Mouse (Mus musculus): ENCODE data around the gene Synj2.

Gene Synj2

DNA sequence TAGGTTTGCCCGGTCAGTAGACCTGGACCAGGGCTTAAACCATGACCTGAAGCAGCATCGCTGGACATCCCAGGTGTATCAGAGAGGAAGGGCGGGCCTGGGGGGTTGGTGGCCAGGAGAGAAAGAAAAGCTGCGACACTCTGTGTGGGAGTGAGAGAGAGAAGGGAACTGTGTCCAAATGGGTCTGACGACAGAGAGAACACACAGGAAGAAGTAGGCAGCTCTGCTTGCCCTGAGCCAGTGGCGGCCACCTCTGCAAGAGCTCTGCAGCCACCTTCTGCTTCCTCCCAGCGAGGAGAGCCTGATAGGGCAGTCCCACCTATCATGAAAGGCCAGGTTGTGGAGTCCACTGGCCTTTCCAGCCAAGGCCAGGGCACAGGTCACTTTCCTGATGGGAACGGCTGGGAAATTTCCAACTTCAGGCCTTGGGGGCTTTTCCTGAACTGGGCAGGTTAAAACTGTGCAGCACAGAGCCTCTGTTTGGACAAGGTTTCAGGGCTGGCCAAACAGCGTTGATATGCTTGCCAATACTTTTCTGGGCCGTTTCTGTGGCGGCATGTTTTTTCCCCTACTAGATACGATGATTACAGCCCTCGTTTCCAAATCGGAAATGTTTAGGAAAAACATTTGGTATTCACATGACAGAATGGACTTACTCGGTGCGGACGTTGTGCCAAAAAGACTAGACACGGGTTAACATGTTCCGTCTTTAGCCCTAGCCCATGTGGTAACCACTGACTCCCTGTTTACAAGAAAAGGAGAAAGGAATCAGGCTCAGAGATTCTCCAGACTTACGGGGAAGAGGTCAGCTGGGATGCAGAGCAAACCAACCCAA is 35.4 kb downstream of the Synj2 start:
- peak; percentile 35 for DNase-seq (ENCODE audit: low spot score)

DNA sequence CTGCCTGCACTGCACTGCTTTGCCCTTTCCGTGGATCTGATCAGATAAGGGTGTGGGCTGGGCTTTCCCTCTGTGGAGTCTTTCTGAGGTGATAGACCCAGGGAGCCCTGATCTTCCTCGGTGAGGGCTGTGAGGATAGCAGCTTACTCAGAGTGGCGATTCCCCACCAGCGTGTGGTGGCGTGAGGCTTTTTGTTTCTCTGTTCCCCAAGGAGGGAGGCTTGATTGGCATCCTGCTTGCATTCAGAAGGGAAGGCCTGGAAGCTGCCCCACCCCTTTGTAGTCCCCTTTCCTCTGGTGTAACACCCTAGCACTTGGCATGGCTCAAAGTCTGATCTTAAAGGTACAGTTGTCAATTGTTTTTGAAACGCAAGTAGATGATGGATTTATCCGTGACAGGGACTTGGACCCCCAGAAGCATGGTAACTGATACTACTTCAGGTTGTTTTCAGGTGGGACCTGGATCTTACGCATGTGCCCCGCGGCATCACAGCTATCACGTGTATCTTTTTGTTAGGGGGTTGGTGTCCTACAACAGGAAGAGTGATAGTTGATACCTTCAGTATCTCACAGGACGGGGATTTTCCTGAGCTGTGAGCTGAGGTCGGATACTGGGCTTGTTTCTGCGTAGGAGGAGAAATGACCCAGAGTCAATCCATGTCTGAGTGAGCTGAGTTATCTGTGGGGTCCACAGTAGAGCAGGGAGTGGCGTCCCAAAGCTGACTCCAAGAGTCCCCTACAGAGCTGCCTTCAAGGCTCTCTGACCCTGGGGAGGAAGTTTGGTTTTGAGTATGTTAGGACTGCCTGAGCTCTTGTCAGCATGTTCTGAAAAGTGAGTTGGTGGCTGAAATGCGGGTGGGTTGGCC is 36.2 kb downstream of the Synj2 start:
- DNase-seq (ENCODE audit: low spot score) = peak; percentile 60

DNA sequence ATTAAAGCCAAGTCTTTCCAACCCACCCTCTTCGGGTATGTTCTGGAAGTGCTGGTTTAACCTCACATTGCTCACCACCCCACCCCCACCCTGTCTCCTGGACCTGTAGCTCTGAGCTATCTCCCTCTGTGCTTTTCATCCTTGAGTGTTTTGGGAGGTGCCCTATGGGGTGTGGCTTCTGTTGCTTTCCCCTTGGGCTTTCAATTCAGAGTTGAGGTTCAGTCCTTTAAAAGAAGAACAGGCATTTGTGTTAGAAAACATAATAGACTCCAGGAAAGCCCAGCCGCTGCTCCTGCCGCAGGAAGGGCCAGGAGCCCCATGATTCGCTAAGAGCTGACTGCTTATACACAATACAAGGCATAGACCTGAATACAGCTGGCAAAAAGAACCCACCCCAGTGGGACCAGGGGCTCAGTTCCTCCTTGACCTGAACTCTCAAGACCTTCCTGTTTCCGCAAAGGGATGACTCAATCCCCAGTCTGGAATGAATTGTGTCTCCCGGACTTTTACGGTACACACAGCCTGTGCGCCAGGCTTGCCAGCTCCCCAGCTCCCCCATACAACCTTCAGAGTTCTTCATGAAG is 36.9 kb downstream of the Synj2 start:
- DNase-seq (ENCODE audit: low spot score) = no peak

DNA sequence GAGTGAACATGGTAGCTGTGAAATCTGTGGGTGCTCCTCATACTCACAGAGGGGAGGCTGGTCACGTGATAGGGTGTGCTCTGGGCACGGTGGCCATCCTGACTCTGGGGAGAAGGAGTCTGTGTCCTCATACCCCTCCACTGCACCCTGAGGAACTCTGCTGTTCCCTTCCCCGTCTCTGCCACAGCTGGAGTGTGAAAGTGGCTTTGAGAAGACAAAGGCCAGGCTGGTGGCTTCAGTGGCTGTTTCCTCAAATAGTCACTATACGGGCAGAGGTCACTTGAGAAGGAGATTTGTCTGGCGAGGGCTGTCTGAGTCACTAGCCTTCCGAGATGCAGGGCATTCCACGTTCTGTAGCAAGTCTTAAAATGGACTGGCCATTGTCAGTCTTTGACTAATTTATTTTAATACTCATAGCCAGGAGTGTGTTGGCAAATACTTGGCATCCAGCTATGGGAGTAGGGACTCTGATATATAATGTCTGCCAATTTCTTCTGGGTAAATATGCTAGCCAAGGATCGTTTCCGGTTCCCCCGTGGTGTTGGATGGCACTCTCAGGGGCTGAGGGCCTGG is 37.5 kb downstream of the Synj2 start:
- DNase-seq (ENCODE audit: low spot score) = no peak

DNA sequence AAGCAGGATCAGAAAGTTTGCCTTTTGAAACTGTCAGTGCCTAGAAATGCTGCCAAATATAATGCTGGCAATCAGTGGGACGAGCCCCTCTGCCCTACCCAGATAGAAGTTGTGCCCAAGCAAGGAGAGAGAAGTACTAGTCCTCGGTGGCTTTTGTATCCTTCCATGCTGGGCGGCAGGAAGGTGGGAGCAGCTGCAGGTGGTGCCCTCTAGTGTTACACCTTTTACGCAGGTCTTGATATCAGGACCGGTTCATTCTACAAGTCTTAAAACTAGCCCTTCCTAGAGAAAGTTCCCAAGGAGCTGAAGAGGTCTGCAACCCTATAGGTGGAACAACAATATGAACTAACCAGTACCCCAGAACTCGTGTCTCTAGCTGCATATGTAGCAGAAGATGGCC is 39.8 kb downstream of the Synj2 start:
- DNase-seq (ENCODE audit: low spot score) = no peak

DNA sequence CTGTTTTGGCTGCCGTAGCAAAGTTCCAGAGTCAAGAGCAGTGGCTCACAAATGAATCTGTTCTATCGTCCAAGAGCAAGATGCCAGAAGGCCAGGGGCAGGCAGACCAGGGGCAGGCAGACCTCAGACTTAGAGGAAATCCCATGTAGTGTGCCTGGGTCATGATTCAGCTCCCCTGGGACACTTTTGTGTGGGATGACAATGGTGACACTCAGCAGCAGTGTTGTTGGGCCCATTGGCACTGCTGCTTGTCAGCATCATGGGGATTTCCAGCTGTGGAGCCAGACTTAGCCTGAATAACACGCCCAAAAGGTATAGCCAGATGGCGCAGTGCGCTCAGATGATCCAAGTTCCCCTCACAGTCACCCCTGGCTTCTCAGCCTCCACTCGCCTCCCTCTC is 42.1 kb downstream of the Synj2 start:
- DNase-seq (ENCODE audit: low spot score) = no peak

DNA sequence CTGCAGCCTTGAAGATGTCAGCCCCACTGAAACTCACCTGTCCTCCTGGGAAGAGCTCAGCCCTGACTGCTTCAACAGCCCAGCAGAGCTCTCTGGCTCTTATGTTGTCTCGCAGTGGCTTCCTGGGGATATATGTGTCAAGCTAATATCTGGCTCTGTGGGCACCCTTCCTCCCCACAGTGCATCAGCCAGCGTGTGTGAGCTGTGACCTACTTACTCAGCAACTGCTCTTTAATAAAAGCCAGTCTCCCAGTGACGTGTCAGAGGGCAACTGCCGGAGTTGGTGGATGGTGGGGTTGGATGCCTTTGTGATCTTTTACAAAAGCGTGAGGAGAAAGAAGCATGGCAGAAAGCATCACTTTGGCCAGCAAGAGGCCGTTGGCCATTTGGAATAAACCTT is 42.8 kb downstream of the Synj2 start:
- no peak for DNase-seq (ENCODE audit: low spot score)

DNA sequence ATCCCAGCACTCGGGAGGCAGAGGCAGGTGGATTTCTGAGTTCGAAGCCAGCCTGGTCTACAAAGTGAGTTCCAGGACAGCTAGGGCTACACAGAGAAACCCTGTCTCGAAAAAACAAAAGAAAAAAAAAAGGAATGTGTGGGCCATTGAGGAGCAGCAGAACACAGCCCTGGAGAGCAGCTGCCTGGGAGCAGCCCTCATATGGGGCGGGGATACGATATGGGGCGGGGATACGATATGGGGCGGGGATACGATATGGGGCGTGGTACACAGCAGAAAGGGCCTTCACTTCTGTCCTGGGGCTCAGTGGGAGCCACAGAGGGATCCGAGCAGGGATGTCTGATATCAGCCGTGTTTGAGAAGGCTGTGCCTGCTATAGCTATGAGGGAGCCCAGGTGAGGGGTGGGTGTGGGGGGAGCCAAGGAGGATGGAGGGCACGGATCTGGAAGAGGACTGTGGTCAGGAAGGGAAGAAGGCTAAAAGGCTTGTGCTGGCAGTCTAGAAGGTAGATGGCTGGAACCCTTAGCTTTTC is 43.7 kb downstream of the Synj2 start:
- no peak for DNase-seq (ENCODE audit: low spot score)

DNA sequence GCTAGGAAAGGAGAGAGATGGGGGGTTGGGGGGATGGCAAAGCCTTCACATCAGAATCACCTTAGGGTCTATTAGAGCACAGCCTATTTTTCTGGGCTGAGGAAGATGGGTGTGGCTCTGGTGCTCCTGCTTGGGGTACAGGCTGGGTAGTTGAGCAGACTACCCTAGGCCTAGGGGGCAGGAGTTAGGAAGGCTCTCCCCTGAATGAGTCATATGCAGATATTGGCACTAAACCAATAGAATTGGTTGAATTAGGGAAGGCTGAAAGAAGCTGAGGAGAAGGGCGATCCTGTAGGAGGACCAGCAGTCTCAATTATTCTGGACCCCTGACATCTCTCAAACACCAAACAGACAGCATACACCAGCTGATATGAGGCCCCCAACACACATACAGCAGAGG is 44.2 kb downstream of the Synj2 start:
- DNase-seq (ENCODE audit: low spot score) = peak; percentile 48

DNA sequence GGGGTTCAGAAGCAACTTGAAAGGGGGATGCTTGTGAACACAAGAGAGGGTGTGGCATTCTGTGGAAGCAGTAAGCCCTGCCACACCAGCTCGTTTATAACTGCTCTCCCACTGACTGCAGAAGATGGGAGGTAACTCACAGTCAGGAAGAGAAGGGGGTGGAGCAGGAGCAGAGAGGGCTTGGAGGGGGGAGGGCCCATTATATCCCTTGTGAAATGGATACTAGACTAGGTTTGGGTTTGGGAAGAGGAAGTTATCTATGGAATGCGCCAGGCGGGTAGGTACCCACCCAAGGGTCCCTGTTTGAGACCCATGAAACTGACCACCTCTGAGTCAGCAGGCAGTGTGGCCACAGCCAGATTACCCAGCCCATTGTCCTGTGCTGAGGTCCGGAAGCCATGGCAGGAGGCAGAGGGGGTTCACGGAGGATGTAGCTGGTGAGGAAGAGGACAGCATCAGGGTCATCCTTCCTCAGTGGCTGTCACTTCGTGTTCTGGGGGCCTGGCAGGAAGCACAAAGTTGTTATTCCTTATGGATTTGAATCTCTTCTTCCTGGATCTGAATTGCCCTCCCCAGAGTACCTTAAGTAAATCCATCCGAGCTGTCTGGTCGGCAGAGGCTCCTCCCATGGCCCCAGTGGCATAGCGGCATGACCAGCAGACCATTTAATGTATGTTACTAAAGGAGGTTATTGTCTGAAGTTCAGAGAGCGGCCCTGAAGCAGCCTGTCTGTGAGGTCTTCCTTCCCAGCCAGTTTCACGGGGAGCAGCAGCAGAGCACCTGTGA is 46.4 kb downstream of the Synj2 start:
- no peak for DNase-seq (ENCODE audit: low spot score)

DNA sequence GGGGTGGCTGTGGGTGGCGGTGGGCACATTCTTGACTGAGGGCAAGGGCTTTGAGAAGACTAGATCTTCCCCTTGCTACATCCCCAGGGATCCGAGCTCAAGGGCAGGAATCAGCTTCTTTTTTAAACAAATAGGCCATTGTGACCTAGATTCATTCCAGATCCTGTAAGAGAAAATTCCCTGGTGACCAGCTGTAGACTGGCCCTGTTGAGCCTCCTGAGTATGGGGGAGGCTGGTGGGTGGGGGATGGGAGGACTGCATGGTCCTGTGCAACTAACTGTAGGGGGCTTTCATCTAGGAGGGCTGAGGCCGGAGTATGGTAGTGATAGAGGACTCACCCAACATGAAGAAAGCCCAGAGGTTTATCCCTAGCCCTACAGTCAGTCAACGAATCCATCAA is 47.0 kb downstream of the Synj2 start:
- peak; percentile 54 for DNase-seq (ENCODE audit: low spot score)

DNA sequence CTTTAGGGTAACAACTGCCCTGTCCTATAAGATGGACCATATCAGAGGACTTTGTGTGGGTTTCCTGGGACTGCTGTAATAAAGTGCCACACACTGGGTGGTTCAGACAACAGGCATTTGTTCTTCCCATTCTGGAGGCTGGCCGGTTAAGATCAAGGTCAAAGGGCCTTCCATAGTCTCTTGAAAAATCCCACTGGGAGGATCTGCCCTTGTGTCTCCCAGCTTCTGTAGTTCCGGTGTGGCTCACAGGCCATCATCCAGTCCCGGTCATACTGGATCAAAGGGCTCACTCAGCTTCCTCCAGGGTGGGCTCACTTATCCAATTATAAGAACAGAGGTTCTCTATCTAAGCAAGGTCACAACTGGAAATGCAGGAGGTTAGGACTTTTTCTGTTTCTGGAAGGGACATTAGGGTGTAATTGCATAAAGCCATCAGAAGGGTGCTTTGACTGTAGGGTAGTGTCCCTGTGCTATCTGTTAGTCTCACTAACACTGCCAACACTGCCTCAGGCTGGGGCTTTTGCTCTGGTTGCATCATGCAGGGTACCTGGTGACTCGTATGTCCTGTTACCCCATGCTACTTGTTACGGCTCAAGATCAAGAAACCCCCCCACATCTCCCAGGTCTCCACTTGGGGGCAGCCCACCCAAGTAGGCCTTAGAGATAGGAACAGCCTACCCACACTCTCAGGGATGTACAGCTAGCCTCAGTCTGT is 51.9 kb downstream of the Synj2 start:
- DNase-seq (ENCODE audit: low spot score) = peak; percentile 54

DNA sequence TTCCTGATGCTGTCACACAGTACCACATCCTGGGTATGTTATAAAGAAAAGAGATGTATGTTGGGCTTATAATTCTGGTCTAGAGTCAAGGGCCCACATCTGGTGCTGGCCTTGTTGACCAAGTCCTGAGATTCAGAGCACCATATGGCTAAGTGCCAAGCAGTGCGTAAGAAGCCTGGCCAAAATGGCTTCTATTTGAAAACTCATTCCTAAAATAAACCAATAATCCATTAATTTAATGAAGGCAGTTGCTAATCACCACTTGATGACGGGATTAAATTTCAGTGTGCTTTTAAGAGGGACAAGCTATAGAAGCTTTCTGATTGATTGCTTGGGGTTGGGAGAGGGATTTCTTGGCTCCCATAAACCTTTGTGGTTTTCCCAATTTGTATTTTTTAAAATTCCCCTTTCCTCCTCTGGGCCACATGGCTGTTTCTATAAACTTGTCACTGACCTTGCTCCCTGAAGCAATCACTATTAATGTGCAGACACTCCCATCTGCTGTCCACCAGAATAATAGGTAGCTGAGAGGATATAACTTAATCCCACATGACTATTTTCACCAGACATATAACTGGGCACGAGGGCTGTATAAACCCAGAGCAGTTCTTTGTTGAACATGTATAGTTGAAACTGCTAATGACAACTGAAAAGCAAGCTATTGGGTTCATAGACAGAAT is 52.6 kb downstream of the Synj2 start:
- peak; percentile 66 for DNase-seq (ENCODE audit: low spot score)

DNA sequence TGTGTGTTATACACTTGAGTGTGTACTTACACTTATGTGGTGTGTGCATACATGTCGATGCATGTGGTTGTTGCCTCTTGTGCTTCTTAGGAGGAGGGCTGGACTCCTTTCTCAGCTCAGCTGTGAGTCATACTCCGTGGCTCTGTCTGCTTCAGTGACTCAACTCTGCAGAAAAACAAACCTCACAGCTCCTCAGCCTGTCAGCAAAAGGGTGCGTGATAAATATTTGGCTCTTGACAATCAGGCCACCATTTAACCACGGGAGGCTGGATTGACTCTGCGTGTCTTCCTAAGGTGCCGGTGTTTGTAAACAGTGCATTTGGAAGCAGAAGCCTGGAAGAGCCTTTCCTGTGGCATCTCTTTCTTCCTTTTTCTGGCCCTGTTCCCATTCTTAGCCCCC is 53.5 kb downstream of the Synj2 start:
- DNase-seq (ENCODE audit: low spot score) = peak; percentile 70

DNA sequence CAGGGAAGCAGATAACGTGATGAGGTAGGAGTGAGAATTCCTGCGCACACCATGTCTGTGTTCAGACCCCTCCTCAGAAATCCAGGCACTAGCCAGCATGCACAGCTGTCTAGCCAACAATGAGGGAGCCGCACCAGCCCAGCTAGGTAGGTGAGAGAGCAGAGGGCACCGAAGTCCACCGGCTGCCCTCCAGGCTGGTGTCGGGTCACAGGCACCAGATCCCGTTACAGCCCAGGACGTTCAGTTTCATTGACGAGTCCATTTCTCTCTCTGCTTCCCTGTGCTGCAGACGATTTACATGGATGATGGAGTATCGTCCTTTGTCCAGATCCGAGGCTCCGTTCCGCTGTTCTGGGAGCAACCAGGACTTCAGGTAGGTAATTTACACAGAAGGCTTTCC is 55.5 kb downstream of the Synj2 start:
- DNase-seq (ENCODE audit: low spot score) = no peak

DNA sequence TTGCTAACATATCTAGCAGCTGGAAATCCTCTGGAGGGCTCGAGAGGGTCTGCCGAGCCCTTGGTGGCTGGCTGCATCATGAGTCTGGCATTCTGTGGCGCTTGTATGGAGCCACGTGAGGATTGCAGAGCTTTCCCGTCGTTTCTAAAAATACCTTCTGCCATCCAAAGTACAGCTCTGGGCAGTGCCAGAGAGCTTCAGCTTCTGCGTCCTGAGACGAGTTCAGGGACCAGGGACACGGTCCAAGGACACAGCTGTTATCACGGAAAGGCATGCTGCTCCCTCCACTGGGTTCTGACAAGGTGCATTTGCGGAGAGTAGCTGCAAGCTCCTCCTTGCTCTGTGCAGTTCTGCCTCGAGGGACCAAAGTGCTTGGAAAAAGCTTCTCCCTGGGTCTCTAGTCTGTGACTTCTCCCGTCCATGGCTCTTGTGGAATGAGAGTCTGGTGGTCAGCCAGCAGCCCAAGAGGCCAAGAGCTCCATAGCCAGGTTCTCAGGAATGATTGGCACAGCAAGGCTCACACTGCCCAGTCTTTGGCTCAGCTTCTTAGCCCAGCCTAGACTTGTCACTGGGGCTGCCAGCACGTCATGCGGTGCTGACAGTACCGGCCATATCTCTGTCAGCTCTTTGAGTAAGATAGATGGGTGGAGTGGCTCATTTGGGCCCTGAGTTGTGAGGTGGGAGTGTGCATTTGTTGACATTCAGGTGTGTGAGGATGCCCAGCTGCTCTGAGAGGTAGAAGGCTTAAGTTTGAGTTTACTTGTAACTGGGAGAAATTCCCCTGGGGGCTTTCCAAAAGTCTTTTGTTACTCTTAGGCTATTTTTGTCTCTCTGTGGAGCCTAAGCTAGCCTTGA is 56.5 kb downstream of the Synj2 start:
- DNase-seq (ENCODE audit: low spot score) = no peak

DNA sequence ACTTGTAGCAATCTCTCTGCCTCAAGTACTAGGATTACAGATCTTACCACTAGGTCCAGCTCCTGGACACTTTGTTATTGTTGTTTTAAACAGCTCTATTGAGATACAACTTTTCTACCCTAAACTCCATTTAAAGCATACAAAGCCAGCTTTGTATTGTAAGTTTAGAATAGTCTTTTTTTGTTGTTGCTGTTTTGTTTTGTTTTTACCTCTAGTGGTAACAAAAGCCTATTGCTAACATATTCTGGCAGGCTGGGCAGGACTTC is 57.1 kb downstream of the Synj2 start:
- no peak for DNase-seq (ENCODE audit: low spot score)

DNA sequence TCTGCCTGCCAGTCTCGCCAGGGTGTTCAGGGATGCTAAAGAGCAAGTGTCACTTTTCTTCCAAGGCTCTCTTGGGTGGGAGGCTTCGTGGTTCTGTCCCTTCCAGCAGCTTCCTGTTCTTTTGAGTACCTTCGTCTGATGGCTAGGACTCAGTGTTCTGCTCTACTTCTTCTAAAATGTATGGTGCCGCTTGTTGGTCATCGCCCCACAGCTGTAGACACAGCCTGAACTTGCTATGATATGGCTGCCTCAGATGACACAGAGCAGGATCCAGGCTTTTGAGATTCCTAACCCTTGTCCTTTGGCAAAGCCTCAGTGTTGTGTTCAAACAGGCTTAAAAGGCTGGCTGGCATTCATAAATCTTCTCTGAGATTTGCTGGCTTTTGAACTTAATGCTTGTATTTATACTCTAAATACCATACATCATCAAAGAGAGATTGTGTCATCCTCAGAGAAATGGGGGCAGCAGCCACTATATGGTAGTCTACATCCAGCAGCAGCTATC is 58.0 kb downstream of the Synj2 start:
- DNase-seq (ENCODE audit: low spot score) = no peak

DNA sequence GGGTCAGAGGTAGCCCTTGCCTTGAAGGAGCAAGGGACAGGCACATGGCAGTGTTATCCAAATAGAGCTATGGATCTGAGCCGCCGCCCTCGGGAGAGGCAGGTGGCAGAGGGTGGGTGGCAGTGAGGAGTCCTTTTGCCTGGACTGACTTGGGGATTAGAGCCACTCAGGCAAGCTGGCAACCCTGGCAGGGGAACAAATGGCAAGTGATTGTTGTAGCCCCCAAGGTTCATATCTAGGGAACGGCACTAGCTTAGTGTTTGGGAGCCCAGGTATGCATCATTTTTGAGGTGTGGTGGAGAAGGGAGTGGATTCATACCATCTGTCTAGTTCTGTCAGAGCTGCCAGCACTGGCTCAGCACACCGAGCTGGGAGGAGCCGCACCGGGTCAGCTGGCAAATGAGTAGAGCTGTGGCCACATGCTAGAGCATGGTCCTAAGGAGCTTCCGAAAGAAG is 59.8 kb downstream of the Synj2 start:
- DNase-seq (ENCODE audit: low spot score) = no peak
